Mouse (Mus musculus): ENCODE measurements at regions not wholly inside any gene's neighbourhood (a gene's known extent, or its start where the extent isn't known, plus 50 kb on each side); places are given as distances from the start of the nearest gene placed in this dataset.

GRCm38 (mm10) chr1:185688506-185688905 is 233.9 kb downstream of the Slc30a10 start:
- TF ChIP-seq CTCF (conservative IDR thresholded peaks at IDR 0.05; ENCODE audit: low read length): no peak
- no peak for TF ChIP-seq POU5F1 (IDR thresholded peaks at IDR 0.05; ENCODE audit: borderline replicate concordance, low read length)
- no peak for TF ChIP-seq NANOG (IDR thresholded peaks at IDR 0.05; ENCODE audit: borderline replicate concordance, low read length)
